Mouse (Mus musculus): ENCODE data around the gene Tm4sf1.
A peak's percentile ranks its signal among the peaks of the same experiment; 100 is the strongest.

The Tm4sf1 gene

GRCm38 (mm10) chr3:57301921-57302539 lies at the start of gene Tm4sf1:
Gene Tm4sf1, minus strand, starts transcription at chr3:57301988.
- DNase-seq (ENCODE audit: low spot score) = no peak

- peak; percentile 17 for DNase-seq (ENCODE audit: low spot score)
Observed at GRCm38 (mm10) chr3:57344811-57345210, 43.0 kb upstream of the Tm4sf1 start.

- DNase-seq (ENCODE audit: low spot score) = no peak
Observed at GRCm38 (mm10) chr3:57343837-57344607, 42.2 kb upstream of the Tm4sf1 start.

GRCm38 (mm10) chr3:57342976-57343375 lies 41.2 kb upstream of the Tm4sf1 start:
- DNase-seq (ENCODE audit: low spot score) = no peak

DNA sequence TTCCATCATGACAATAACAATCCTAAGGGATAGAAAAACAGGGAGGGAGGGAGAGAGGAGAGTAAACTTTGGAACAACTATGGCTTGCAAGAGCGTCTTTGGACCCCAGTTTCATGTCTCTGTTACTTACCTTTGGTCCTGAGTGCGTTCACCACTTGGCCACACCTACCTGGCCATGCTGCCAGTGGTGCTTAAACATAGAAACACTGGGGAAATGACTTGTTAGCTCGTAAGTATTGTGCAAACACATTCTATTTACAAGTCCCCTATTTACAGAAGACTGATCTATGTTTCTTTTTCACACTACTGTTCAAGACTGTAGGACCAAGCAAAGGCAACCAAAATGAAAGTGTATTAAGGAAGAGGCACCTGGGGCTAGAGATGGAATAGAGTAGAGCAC lies 39.5 kb upstream of the Tm4sf1 start:
- DNase-seq (ENCODE audit: low spot score) = no peak

DNA sequence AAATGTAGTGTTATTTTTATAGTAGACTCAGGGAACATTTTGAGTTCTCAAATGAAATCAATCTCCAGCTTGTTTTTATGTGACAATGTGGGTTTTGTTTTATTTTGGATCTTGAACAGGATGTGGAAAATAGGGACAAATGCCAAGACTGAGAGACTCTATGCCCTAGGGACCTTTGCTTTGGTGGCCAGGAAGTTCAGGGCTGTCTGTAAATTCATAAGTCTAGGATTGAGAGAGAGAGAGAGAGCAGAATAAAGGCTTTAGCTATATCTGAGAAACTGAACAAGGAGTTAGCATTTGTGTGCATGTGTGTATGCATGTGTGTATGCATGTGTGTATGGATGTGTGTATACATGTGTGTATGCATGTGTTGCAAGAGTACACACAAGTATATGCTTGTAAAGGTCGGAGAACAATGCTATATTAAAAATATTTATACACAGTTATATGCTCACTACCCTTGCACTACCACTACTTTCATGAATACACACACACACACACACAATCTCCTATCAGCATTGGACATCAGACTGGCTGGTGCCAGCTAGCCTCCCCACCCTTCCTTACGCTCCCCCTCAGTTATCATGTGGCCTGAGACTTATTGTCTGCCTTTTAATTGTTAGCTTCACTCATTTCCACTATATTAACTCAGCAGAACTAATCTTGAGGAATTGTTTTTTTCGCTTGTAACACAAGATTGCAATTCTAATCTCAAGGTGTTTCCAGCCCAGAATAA lies 33.5 kb upstream of the Tm4sf1 start:
- DNase-seq (ENCODE audit: low spot score) = peak; percentile 75

DNA sequence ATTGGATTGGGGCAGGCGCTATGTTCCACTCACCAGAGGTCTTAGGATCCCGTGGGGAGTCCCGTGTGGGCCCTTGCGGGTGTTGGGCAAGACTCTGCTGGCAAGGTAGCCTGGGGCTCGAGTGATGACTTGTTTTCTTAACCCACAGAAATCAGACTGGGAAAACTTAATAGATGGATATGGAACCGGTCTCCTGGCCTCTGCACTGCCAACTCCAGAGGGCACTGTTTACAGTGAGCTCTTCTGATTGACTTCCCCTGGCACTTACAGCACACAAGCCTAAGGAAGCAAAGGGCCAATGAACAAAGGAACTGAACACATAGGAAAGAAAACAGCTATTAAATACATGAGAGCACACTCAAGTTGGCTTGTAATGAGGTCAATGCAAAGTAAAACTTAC lies 26.2 kb upstream of the Tm4sf1 start:
- DNase-seq (ENCODE audit: low spot score) = peak; percentile 63

GRCm38 (mm10) chr3:57307076-57307475 lies 5.3 kb upstream of the Tm4sf1 start:
- no peak for DNase-seq (ENCODE audit: low spot score)

DNA sequence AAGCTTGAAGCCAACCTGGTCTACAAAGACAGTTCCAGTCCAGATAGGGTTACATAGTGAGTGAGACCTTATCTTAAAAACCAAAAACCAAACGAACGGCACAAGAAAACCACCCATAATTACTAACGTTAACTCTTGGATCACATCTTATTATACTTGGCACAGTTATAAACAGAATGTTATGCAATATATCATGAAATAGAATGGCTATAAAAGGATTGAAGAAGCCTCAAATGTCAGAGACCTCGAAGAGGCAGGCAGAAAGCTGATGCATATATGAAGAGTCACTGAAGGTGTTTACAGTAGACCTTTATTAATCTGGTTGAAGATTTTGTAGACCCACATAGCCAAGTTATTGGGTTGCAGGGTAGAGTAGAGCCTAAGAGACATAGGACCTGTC lies 3.8 kb upstream of the Tm4sf1 start:
- no peak for DNase-seq (ENCODE audit: low spot score)

DNA sequence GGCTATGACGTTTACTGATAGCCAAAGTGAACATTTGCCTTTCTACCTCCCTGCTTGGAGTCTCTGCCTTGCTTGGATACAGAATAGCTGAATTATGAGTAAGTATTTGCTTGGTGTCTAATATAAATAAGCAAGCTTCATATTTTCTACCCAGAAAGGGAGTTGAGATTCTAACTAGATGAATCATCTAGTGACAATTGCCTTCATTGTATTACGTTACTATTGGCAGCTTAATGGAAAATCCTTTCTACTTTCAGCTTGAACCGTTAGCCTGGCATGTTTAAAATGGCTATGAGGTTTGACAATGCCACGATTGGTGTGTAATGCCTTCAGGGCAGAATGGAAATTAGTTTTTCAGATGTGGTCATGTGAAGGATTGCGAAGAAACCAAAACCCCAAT lies 2.7 kb upstream of the Tm4sf1 start:
- no peak for DNase-seq (ENCODE audit: low spot score)

DNA sequence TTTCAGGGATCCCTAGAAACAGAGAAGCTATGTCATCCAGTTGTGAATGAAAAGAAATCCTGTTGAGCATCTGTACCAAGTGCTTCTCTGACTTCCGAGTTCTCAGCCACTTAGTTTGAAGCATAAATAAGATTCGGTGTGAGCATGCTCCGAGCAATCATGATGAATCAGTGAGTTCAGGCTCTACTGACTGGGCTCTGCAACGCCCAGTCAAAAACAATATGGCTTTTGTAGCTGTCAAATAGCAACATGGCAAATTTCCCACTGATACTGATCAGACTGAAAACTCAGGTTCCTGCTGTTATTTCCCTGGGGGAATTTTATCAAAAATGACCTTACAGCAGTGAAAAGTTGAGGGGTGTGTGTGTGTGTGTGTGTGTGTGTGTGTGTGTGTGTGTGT lies 2.3 kb upstream of the Tm4sf1 start:
- no peak for DNase-seq (ENCODE audit: low spot score)

DNA sequence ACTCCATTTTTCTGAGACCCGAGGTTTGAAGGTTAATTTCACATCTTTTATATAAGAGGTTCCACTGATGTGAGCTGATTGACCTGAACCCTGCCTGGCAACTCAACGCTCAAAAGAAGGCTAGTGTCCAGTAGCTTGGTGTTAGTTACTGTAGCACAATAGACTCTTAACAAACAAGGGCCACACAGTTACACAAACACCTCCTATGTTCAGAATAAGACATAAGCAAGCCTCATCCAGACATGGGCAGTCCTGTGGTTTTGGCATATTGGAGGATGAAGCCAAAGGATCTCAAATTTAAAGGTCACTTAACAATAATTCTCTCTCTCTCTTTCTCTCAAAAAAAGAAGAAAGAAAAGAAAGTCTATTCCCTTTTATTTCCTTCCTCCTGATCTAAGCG lies 1.7 kb upstream of the Tm4sf1 start:
- DNase-seq (ENCODE audit: low spot score) = no peak

DNA sequence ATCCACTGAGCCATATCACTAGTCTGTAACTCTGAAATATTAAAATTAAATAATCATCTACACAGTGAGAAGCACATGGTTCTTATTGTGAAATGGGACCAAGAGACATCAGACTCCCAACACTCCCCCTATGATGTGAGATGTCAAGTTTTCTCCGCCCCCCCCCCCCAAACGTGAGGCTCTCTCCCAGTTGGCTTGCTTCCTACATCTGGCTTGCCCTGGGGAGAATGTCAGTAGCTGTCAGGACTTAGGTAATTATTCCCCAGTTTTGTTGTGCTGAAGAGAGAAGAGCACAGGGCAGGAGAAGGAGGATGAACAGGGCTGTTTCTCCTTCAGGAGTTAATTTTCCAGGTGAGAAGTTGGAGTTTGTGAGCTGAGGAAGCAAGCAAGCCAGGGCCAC lies 1.1 kb upstream of the Tm4sf1 start:
- peak; percentile 64 for DNase-seq (ENCODE audit: low spot score)

DNA sequence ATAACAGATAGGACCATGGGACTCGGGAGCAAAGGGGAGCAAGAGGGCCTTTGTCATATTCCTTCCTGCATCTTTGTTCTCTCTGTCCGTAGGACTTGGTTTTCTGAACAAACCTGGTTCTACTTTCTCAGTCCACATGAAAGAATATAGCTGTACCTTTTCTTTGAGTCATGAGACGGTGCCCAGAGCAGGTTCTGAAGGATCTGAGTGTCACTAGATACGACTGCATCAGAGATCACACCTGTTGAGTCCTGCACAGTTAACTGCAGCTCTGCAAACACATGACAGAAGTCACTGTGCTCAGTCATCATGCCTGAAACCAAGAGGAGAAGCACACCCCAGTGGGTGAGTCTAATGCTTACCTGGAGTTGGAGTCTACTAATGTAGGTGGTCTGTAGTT lies 422 bp downstream of the Tm4sf1 start:
- no peak for DNase-seq (ENCODE audit: low spot score)

DNA sequence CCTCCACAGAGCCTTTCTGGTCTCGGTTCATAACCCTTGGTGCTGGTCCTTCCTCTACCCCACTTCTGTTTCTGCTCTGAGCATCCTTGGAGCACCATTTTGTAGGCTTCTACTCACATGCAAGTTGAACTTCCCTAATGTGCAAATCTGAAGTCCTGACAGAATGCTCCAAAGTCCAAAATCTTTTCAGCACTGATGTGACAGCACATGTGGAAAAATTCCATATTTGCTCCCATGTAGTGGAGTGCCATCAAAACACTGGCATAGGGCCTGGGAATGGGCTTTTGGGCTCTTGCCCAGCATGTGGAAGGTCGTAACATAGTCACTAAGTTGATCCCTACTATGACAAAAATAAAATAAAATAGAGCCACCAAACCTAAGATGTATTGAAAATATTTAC lies 3.8 kb downstream of the Tm4sf1 start:
- DNase-seq (ENCODE audit: low spot score) = peak; percentile 27

- no peak for DNase-seq (ENCODE audit: low spot score)
Observed at GRCm38 (mm10) chr3:57296574-57296973, 5.2 kb downstream of the Tm4sf1 start.

- DNase-seq (ENCODE audit: low spot score) = no peak
Observed at GRCm38 (mm10) chr3:57295631-57296030, 6.2 kb downstream of the Tm4sf1 start.

DNA sequence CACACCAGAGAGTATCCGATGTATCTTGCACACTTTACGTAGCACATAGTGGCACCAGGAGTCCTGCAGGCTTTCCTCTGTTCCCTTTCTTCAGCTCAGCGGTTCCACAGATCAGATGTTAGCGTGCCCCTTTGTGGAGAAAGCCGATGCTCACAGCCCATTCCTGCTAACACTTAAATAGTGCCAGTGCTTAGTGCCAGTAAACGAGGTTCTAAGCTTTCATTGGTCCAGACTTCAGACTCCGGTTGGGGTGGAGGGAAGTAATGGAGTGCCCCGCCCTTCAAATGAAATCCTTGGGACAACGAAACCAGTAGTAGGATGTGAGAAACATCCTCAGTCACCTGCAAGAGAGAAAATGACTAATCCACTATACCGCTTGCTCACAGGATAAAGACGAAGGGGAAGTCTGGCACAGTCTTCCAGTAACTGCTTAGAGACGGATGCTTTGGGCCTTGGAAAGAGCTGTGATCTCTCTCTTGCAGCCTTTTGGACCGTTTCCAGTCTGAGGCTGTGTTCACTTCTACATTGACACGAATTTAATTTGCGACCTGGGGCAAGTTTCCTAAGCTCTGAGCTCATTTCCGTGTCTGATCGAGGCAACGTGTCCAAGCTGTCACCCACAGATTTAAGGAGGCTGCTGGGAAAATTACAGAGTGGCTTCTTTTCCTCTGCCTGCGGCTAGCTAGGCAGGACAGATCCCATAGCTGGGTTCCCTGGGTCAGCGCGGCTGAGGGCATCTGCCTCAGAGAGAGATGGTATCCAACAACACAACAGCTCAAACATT lies 6.9 kb downstream of the Tm4sf1 start:
- peak; percentile 58 for DNase-seq (ENCODE audit: low spot score)

DNA sequence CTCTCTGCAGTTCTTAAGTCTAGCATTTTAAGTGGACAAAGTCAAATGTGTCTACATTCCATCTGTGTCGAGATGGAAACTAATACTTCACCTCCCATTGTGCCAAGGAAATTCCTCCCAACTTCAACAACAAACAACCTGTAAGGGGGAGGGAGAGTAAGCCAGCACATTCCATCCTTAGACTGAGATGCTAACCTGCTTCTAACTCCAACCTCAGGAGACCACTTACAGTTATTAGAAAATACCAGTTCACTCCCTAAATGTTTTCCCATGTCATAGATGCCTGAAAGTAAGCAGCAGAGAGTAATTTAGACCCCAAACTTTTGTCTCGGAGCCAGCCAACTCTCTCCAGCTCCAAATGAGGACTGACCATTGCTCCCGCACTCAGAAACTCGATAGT lies 7.9 kb downstream of the Tm4sf1 start:
- no peak for DNase-seq (ENCODE audit: low spot score)

- no peak for DNase-seq (ENCODE audit: low spot score)
Observed at GRCm38 (mm10) chr3:57292826-57293225, 9.0 kb downstream of the Tm4sf1 start.

DNA sequence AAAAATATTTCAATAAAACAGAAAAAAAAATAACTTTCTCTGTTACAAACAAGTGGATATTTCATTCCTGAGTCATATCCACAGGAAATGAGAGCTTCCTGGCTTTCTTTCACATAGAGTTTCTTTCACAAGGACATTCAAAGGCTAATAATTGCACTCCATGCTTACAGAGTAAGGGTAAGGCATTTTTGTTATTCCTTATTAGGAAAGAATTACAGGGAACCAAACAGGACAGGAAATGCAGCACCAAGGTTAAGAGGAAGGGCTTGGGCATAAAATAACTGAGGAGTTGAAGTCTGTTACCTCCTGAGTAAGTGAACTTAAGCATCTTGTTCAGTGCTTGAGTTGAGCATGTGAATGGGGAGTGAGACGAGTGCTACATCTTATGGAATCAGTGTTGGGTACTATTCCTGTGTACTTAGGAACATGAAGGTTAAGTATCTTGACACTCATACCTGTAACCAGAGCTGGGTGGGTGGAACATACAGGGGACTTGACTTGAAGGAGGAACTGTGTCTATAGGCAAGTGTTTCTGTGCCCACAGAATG lies 12.8 kb downstream of the Tm4sf1 start:
- DNase-seq (ENCODE audit: low spot score) = peak; percentile 13

Measured in adipocyte (in vitro differentiated cells).